Mouse (Mus musculus) testis, postnatal 10 days (tissue): ENCODE measurements around the gene Frmd4a.

ENCODE experiments used
- DNase-seq: peaks from one replicate; pipeline ENCODE4 v3.0.0; 2021; ENCODE audit warnings: low spot score

Frmd4a gene

GRCm38 (mm10) chr2:4522769-4523487 lies 505.4 kb downstream of the Frmd4a start:
- DNase-seq = no peak

- DNase-seq = no peak
These were observed 509.6 kb downstream of the Frmd4a start for GRCm38 (mm10) chr2:4527094-4527493.

GRCm38 (mm10) chr2:4529254-4529729 lies 511.8 kb downstream of the Frmd4a start:
- DNase-seq = no peak

- no peak for DNase-seq
These were observed 514.1 kb downstream of the Frmd4a start for GRCm38 (mm10) chr2:4531533-4532197.

GRCm38 (mm10) chr2:4532198-4532568 lies 514.7 kb downstream of the Frmd4a start:
- DNase-seq = no peak

GRCm38 (mm10) chr2:4532945-4533344 lies 515.4 kb downstream of the Frmd4a start:
- DNase-seq = no peak

- no peak for DNase-seq
These were observed 517.8 kb downstream of the Frmd4a start for GRCm38 (mm10) chr2:4535187-4535864.

- no peak for DNase-seq
These were observed 523.8 kb downstream of the Frmd4a start for GRCm38 (mm10) chr2:4541330-4541729.

GRCm38 (mm10) chr2:4541844-4542628 lies 524.5 kb downstream of the Frmd4a start:
- no peak for DNase-seq

- no peak for DNase-seq
These were observed 525.3 kb downstream of the Frmd4a start for GRCm38 (mm10) chr2:4542629-4543416.

- DNase-seq = no peak
These were observed 525.9 kb downstream of the Frmd4a start for GRCm38 (mm10) chr2:4543417-4543775.

GRCm38 (mm10) chr2:4544360-4544759 lies 526.8 kb downstream of the Frmd4a start:
- DNase-seq = no peak

- no peak for DNase-seq
These were observed 527.7 kb downstream of the Frmd4a start for GRCm38 (mm10) chr2:4545261-4545660.

- DNase-seq = no peak
These were observed 529.6 kb downstream of the Frmd4a start for GRCm38 (mm10) chr2:4547003-4547662.

- DNase-seq = no peak
These were observed 531.8 kb downstream of the Frmd4a start for GRCm38 (mm10) chr2:4549271-4549670.

- no peak for DNase-seq
These were observed 532.7 kb downstream of the Frmd4a start for GRCm38 (mm10) chr2:4550017-4550763.

- no peak for DNase-seq
These were observed 533.9 kb downstream of the Frmd4a start for GRCm38 (mm10) chr2:4551438-4551837.

- DNase-seq = no peak
These were observed 534.3 kb downstream of the Frmd4a start for GRCm38 (mm10) chr2:4551866-4552265.

GRCm38 (mm10) chr2:4552486-4552885 lies 535.0 kb downstream of the Frmd4a start:
- no peak for DNase-seq

GRCm38 (mm10) chr2:4555221-4555631 lies 537.7 kb downstream of the Frmd4a start:
- no peak for DNase-seq
